Mouse (Mus musculus) midbrain, embryonic 11.5 days (tissue): ENCODE data around the gene Dapp1. TPM values are rescaled to one million over a fixed set of nuclear protein-coding genes. Genes with fewer than 3 reads are reported as not detected.
"Not testable (repeated sequence)": the region's sequence is repeated elsewhere in the genome, so short reads cannot be mapped to it uniquely, and the experiment has no call there.

ENCODE experiments used
- ATAC-seq: fragments of 200-750 bp; cut with Nextera tagmentation; 2 replicates; pipeline ENCODE4 v1.8.0; 2017; ENCODE audit warnings: moderate TSS enrichment, moderate library complexity; ENCODE audit not compliant: low FRiP score
- DNase-seq: peaks from one replicate; pipeline ENCODE4 v3.0.0; 2015; ENCODE audit warnings: low spot score; ENCODE audit errors: missing footprints
- H3K27ac ChIP-seq: fragments of 300-500 bp; sonication (generic); 2 replicates; pipeline ENCODE4 v1.5.1; 2014; ENCODE audit warnings: low read depth, low read length
- H3K27me3 ChIP-seq: fragments of 300-500 bp; sonication (generic); 2 replicates; pipeline ENCODE4 v1.6.1; 2014; ENCODE audit warnings: mild to moderate bottlenecking, low read length, moderate library complexity, mixed read lengths; ENCODE audit not compliant: control insufficient read depth, insufficient read depth
- H3K36me3 ChIP-seq: fragments of 300-500 bp; sonication (generic); 2 replicates; pipeline ENCODE4 v1.6.1; 2014; ENCODE audit warnings: mild to moderate bottlenecking, low read length, moderate library complexity, mixed read lengths; ENCODE audit not compliant: control insufficient read depth, insufficient read depth
- H3K4me1 ChIP-seq: fragments of 300-500 bp; sonication (generic); 2 replicates; pipeline ENCODE4 v1.6.1; 2014; ENCODE audit warnings: low read length; ENCODE audit not compliant: control insufficient read depth, insufficient read depth
- H3K4me2 ChIP-seq: fragments of 300-500 bp; sonication (generic); 2 replicates; pipeline ENCODE4 v1.6.1; 2014; ENCODE audit warnings: mild to moderate bottlenecking, moderate library complexity
- H3K4me3 ChIP-seq: fragments of 300-500 bp; sonication (generic); 2 replicates; pipeline ENCODE4 v1.5.1; 2014; ENCODE audit warnings: low read depth, low read length
- H3K9ac ChIP-seq: fragments of 300-500 bp; sonication (generic); 2 replicates; pipeline ENCODE4 v1.6.1; 2014; ENCODE audit warnings: low read length
- H3K9me3 ChIP-seq: fragments of 300-500 bp; sonication (generic); 2 replicates; pipeline ENCODE4 v1.6.1; 2016; ENCODE audit warnings: low read length; ENCODE audit not compliant: control insufficient read depth
- WGBS: fragments of 180-500 bp; shearing (Covaris S2); extraction: QIAGEN DNeasy Blood & Tissue Kit; methylation state at CpG from one replicate; pipeline ENCODE4 v1.1.7; 2014; 5-methylcytosine and 5-hydroxymethylcytosine counted together
- polyA plus RNA-seq: library from polyadenylated mRNA; unstranded; fragments of >200 nt; fragmentation: Nextera tagmentation; extraction: Ambion mirVana; gene quantifications from 2 replicates; pipeline ENCODE4 v1.2.1, GENCODE M21; 2014

Dapp1 gene
- polyA plus RNA-seq, 1 experiment from 2014 or later: 3.4 TPM

GRCm38 (mm10) chr3:137968105-137968819 lies 13.1 kb downstream of the Dapp1 start:
- no peak overlapping the region for H3K27ac ChIP-seq
- H3K27me3 ChIP-seq: no peaks in the 10 kb centered on the region
- DNase-seq (peak; percentile 47), ATAC-seq (no peak)
- no peak overlapping the region for H3K9ac ChIP-seq
- no peak overlapping the region for H3K4me3 ChIP-seq
- WGBS: 86% methylated on average over 14 of the region's 14 CpGs
- H3K4me2 ChIP-seq: no peak overlapping the region
- no peaks in the 10 kb centered on the region for H3K4me1 ChIP-seq
- H3K9me3 ChIP-seq: no peaks in the 10 kb centered on the region
- no peaks in the 10 kb centered on the region for H3K36me3 ChIP-seq

GRCm38 (mm10) chr3:137964014-137964413 lies 17.3 kb downstream of the Dapp1 start:
- H3K27me3 ChIP-seq, ATAC-seq, H3K36me3 ChIP-seq, H3K4me1 ChIP-seq, H3K9ac ChIP-seq, H3K4me2 ChIP-seq, H3K9me3 ChIP-seq, H3K4me3 ChIP-seq, H3K27ac ChIP-seq: not testable (repeated sequence)
- 59% methylated on average over 1 of the region's 1 CpGs for WGBS
- peak; percentile 8 for DNase-seq

GRCm38 (mm10) chr3:137963508-137963907 lies 17.8 kb downstream of the Dapp1 start:
- H3K4me3 ChIP-seq: no peak overlapping the region
- H3K27me3 ChIP-seq: no peaks in the 10 kb centered on the region
- no peaks in the 10 kb centered on the region for H3K9me3 ChIP-seq
- H3K27ac ChIP-seq: no peak overlapping the region
- H3K4me2 ChIP-seq: no peak overlapping the region
- DNase-seq (peak; percentile 57), ATAC-seq (no peak)
- H3K9ac ChIP-seq: no peak overlapping the region
- WGBS: 76% methylated on average over 8 of the region's 8 CpGs
- no peaks in the 10 kb centered on the region for H3K4me1 ChIP-seq
- no peaks in the 10 kb centered on the region for H3K36me3 ChIP-seq

GRCm38 (mm10) chr3:137961736-137962385 lies 19.5 kb downstream of the Dapp1 start:
- H3K4me1 ChIP-seq: no peaks in the 10 kb centered on the region
- H3K9me3 ChIP-seq: no peaks in the 10 kb centered on the region
- H3K4me3 ChIP-seq: no peak overlapping the region
- WGBS: 63% methylated on average over 8 of the region's 8 CpGs
- ATAC-seq (no peak), DNase-seq (peak; percentile 54)
- no peak overlapping the region for H3K27ac ChIP-seq
- no peaks in the 10 kb centered on the region for H3K36me3 ChIP-seq
- H3K4me2 ChIP-seq: no peak overlapping the region
- H3K9ac ChIP-seq: no peak overlapping the region
- H3K27me3 ChIP-seq: no peaks in the 10 kb centered on the region

- Histone ChIP-seq H3K4me1 (peaks cover 3% of the 10 kb centered on the region; the same call in 1 of the 2 replicates), H3K27ac (no peak overlapping the region), H3K4me2 (no peak overlapping the region), H3K4me3 (no peak overlapping the region), H3K27me3 (no peaks in the 10 kb centered on the region), H3K36me3 (no peaks in the 10 kb centered on the region), H3K9ac (no peak overlapping the region), H3K9me3 (no peaks in the 10 kb centered on the region)
- DNase-seq: peak; percentile 68
- no peak for ATAC-seq
- 82% methylated on average over 4 of the region's 4 CpGs for WGBS
These were observed 21.9 kb downstream of the Dapp1 start for GRCm38 (mm10) chr3:137959456-137959855.

GRCm38 (mm10) chr3:137958352-137958751 lies 23.0 kb downstream of the Dapp1 start:
- Histone ChIP-seq H3K4me3 (no peak overlapping the region), H3K4me1 (peaks cover 3% of the 10 kb centered on the region; the same call in 1 of the 2 replicates), H3K27me3 (no peaks in the 10 kb centered on the region), H3K36me3 (no peaks in the 10 kb centered on the region), H3K9ac (no peak overlapping the region), H3K9me3 (no peaks in the 10 kb centered on the region), H3K27ac (no peak overlapping the region), H3K4me2 (no peak overlapping the region)
- DNase-seq (peak; percentile 49), ATAC-seq (no peak)
- WGBS: 92% methylated on average over 4 of the region's 4 CpGs

GRCm38 (mm10) chr3:137957864-137958263 lies 23.5 kb downstream of the Dapp1 start:
- 91% methylated on average over 9 of the region's 9 CpGs for WGBS
- ATAC-seq (no peak), DNase-seq (peak; percentile 28)
- H3K9ac ChIP-seq: no peak overlapping the region
- H3K9me3 ChIP-seq: no peaks in the 10 kb centered on the region
- H3K36me3 ChIP-seq: no peaks in the 10 kb centered on the region
- H3K27me3 ChIP-seq: no peaks in the 10 kb centered on the region
- H3K4me2 ChIP-seq: no peak overlapping the region
- peaks cover 6% of the 10 kb centered on the region; the same call in 1 of the 2 replicates for H3K4me1 ChIP-seq
- no peak overlapping the region for H3K27ac ChIP-seq
- H3K4me3 ChIP-seq: no peak overlapping the region

GRCm38 (mm10) chr3:137955560-137956081 lies 25.7 kb downstream of the Dapp1 start:
- Histone ChIP-seq H3K4me2 (peak overlapping the region; percentile 15; the same call in 1 of the 2 replicates), H3K9ac (no peak overlapping the region), H3K36me3 (no peaks in the 10 kb centered on the region), H3K4me1 (peaks cover 8% of the 10 kb centered on the region; the same call in 1 of the 2 replicates), H3K27me3 (no peaks in the 10 kb centered on the region), H3K27ac (no peak overlapping the region), H3K9me3 (no peaks in the 10 kb centered on the region), H3K4me3 (no peak overlapping the region)
- WGBS: 32% methylated on average over 16 of the region's 16 CpGs
- ATAC-seq (no peak), DNase-seq (peak; percentile 84)
